Mouse (Mus musculus) spleen, embryonic (tissue): ENCODE results near the gene Plpp4.

ENCODE experiments used
- CTCF ChIA-PET: fragments of 350-600 bp; sonication (Branson Sonifier 250); formaldehyde crosslinking; loops from one replicate; lab custom pipeline; 2022; lab: Charles Lee

The Plpp4 gene

DNA sequence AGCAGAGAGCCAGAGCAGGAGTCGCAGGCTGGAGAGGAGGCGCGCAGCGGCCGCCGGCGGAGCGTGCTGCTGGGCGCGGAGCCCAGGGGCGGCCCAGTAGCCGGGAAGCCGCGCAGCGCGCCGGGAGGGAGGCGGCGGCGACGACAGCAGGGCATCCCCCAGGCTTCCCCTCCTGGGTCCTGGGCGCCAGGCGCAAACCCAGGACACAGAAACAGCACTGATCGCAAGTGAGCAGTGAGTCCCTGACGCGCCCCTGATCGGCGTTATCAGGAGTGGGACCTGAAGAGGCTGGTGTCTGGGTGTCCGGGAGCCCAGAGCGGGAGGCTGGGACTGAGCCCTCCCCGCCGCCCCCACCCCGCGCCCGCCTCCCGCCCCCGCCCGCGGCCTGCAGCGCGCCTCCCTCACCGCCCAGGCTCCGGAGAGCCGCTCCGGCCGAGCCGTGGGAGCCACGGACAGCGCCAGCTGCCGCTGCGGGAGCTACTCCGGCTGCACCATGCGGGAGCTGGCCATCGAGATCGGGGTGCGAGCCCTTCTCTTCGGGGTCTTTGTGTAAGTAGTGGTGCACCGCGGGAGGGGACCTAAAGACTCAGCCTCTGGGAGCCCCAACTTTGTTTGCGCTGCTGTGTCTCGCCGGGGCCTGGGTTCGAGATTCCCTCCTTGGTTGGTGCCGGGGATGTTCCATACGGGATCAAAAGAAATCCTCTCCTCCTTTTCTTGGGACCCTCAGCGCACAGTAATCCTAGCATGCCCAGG, at the start of gene Plpp4:
TSS of gene Plpp4 (plus strand) at position 411 of the 753 bp plus-strand sequence.
- CTCF ChIA-PET = no interaction called here

DNA sequence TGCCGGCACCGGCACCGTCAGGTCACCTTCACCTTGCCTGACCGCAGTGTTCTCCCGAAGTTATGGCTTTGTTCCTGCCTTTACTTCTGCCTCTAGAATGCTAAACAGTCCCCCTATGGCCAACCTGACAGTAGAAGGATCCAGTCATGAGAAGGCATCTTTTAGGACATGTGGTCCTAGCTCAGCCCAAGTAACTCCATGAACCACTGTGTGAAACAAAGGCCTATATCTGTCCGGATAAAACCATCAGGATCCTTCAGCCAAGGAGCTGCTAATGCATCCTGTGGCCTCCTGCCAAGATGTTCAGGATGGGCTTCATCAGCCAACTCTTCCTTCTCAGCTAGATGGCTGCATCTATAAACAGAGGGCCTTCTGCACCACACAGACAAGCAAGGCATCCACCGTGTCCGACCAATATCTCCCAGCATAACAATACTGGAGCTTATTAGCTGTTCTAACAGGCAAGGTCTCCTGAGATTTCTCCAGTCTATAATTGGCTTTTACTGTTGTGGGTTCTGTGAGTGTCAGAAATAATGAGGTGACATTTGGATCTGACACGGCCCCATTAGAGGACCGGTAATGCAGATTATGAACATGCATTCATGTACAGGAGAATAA, 40.8 kb upstream of the Plpp4 start:
- CTCF ChIA-PET = no interaction called here

DNA sequence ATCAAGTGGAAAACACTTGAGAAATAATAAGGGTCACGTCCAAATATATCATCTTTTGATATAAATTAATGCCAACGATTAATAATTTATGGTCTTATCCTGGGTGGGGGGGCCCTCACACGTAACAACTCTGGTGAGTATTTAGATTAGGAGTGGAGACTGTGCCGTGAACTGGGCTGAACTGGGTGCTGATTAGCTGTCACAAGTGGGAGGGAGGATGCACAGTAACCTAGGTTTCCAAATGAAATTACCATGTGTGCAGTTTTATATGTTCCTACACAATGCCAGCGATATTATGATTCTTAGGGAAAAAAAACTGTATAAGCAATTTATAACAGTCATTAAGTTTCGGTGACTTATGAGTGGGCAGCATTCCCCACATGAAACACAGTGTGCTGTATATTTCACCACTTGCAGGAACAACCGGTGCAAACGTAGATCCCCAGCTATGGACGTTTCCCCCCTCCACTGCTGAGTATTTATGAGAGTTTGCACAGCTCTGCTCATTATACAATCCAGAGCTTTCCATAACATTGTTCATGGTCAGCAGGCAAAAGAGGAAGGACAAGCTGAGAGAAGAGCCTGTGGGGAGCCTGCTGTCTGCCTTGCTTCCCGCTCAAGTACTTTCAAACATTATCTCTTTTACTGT, 40.2 kb upstream of the Plpp4 start:
- CTCF ChIA-PET = no interaction called here

DNA sequence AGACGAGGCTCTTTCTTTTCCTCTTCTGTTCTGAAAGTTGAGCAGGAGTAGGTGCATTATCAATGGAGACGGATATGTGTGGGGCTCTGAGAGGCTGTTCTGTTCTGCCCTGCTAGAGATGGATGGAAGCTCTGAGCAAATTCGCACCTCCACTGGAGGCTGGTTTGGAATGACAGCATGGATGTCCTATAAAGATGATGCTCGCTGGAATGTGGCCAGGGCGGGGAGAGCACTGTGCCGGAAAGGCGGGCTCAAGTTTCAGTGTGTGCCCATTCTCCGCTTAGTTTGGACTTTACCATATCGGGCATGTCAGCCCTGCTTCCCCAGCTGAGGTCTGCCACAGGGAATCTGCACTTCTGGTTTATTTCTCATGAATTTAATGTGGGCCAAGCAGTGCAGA, 35.9 kb upstream of the Plpp4 start:
- CTCF ChIA-PET = no interaction called here

DNA sequence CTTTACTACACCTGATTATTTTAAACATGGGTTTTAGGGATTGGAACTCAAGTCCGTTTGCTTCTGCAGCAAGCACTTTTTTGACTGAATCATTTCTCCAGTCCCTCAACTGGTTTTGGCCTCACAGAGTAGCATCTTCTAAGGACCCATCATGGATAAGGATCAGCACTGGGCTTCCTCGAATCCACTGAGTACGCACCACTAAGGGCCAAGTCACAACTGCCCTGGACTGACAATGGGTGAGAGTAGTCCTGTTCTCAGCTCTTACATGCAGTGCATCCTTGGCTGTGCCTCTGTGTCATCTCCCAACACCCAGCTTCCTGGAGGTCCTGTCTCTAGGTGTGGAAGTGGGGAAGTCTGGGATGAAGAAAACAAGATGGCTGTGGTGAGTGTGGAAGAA, 35.2 kb upstream of the Plpp4 start:
- CTCF ChIA-PET = no interaction called here

DNA sequence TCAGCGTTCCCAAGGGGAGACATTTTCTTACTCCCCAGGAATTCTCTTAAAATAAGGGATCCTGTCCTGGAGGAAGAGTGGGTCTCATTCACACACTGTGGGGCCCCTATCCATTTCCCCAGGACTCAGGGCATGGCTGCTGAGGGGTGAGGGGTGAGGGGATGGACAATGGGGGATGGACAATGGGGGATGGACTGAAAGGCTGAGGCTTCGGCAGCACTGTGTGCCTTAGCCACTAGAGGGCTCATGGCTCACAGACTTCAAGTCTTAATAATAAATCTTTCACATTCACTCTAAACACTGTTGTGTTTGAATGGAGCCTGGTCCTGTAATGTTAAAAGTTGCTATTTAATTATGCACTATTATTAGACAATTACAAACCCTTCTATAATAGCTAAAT, 21.4 kb upstream of the Plpp4 start:
- CTCF ChIA-PET = no interaction called here

DNA sequence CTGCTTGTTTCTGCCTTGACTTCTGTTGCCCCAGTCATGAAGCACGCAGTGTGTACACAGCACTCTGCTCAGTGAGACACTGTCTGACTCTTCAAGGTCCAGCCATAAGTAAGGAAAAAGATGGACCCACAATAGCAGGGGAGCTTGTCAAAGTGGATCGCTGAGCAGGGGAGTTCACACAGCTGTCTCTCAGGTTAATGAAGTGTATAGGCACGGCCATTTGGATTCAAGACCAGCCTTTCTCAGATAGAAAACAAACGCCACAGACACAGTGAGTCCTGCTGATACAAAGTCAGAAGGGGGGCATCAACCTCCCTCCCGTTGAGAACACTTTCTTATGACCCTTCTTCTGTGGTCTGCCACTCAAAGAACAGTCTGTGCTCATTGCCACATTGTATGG, 20.8 kb upstream of the Plpp4 start:
- CTCF ChIA-PET = no interaction called here

DNA sequence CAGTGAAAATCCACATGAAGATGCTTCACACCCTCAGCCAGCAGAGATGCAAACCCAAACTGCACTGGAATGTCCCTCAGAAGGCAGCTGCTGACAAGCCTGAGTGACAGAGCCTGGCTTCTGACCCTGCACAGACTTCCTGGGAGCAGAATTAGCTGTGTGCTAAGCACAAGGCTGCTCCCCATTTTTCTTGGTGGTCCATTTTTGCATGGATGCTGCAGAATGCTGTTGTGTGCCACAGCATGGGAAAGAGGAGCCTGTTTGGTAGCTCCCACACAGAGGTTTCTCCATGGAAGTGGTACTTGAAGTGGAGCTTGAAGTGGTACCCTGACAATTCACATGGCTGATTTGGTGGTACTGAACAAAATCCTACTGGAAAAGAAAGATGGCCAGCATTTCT, 5.8 kb upstream of the Plpp4 start:
- CTCF ChIA-PET = no interaction called here

DNA sequence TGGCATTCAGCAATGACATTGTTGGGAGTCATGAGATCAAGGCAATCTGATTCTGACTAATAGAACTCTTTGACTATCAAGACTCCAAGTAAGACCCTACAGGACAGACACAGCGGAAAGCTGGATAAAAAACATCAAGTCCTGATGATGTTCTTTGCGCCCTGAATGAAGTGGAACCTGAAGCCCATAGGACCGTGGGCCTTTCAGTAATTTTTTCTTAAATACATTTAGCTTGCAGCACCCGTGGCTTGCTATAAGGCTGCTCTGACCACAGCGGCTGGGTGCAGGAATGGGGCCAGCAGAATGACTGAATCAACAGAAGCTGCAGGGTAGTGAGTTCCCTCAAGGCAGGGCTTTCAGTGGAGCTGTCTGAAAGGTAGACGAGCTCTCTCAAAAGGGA, 3.4 kb upstream of the Plpp4 start:
- CTCF ChIA-PET = no interaction called here

DNA sequence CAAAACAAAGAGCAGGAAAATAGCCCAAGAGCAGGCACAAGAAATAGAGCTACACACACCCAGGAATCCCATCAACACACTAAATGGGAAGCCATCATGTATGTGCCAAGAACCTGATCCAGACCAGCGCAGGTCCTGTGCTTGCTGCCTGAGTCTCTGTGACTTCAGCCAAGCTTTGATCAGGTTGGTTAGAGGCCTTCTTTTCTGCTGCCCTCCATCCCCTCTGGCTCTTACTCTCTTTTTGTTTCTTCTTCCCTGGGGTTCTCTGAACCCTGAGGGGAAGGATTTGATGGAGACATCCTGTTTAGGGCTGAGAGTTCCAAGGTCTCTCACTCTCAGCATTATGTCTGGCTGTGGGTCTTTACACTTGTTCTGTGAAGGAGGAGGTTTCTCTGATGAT, 2.7 kb upstream of the Plpp4 start:
- CTCF ChIA-PET = no interaction called here

DNA sequence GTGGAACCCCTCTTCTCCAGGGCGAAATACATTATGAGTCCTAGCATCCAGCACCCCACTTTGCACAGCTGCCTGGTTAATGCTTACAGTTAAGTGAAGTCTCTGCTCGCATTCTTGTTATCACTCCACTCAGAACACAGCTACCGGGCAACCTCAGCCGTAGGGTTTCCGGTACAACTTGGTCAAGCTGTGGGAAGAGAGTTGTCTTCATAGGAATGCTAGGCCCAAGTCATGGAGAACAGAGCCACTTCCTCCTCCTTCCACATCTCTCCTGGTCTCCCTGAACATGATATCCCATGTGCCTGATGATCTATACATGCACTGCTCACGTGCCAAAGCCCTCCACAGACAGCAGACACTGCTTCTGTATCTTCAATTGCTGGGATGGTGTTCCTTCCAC, 1.4 kb upstream of the Plpp4 start:
- CTCF ChIA-PET = no interaction called here

DNA sequence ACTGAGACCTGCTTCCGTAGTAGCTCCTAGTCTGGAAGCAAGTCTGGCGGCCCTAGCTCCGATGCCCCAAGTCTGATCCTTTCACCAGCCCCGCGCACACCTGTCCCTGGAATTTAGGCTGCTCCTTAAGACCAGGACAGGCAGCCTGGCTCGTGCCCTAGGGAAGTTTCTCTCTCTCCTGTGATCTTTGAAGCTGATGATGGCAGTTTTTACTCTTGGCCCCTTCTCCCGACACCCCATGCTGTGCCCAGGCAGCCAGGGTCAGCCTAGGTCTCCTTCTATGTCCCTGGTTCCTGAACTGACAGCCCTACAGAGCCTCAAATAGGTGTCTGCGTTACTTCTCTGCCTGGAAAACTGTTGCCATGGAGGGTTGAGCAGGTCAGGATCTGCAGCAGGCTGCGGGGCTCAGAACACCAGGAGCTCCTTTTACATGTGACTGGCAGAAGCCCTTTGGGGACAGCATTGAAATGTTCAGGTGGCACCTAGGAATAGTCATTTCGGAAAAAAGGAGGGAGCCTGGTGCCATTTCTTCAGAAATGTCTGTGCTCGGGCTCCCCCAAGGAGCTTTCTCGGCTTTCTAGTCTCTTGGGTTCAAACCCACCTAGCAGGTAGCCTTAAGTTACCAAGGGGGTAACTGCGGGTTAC, 665 bp downstream of the Plpp4 start:
- CTCF ChIA-PET = no interaction called here

DNA sequence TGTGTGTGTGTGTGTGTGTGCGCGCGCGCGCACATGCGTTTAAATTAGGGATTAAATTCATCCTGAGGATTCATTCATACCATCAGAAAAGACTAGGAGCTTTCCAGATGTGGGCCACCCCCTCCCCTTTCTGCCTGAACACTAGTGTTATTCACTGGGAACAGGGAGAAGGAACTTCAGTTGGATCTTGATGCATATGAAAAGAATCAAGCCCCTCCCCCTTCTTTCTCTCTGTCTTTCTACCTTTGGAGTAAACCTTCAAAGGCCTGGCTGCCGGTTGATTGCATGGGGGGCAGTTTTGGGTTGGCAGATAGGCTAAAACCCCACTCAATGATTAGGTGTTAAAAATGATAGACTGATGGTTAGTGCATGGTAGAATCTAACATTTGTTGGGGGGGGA, 1.5 kb downstream of the Plpp4 start:
- CTCF ChIA-PET = no interaction called here

DNA sequence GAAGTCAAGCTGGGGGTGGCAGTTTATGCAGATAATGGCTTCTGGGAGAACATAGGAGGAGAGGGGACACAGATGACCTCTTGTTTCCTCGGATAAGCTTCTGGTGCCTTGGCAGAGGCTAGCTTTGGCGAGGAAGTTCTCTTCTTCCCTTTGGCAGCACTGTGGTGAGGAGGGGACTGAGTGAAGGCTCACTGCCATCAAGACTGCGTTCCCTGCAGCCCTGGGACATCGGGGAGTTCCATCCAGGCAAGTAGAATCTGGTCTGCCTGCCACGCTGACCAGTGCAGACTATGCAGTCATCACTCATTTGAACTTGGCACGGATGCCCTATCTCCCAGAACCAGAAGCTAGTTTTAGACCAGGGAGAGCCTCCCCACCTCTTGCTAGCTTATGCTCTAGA, 2.4 kb downstream of the Plpp4 start:
- CTCF ChIA-PET = no interaction called here

DNA sequence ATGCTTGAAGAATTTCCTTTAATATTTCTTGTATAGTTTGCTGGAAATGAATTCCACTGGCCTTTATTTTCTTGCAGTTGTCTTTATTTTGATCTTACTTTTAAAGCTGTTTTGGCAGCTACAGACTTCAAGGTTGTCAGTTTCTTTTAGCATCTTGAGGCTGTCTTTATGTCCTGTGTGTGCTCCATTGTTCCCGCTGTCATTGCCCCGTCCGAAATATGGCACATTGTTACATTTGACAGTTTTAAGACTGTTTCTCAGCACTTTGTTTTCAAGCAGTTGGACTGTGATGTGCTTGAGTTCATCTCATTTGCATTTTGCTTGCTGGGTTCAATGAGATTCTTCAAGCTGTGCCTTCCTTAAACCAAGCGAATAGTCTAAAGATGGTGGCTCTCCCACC, 17.0 kb downstream of the Plpp4 start:
- CTCF ChIA-PET = no interaction called here

DNA sequence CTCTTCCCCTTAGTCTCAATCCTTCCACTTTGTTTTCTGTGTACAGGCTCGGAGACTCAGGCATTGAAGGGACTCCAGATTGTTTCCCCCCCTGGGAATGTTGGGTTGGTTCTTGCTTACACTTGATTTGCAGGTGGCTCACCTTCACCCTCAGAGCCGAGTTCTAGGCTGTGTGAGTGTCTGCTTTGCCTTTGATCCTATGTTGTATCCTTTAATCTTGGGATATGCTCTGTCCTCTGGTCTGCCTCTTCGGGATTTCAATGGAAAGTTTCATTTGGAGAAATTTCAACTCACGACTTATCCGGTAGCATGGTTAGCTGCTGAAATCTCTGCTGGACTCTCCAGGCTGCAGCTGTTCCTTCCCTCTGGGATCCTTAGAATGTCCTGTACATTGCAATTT, 17.9 kb downstream of the Plpp4 start:
- CTCF ChIA-PET = no interaction called here

DNA sequence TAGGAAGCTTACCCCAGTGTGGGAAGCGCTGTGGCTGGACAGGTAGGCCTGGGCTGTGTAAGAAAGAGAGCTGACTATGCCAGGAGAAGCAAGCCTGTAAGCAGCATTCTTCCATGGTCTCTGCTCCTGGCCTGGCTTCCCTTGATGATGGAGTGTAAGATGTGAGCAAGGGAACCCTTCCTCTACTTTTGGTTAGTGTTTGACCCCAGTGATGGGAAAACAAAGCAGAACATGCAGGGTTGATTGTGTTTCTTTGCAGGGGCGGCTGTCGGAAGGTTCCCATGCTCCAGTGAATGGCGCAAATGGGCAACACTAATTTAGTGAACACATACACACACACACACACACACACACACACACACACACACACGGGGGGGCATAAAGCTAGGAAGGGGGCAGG, 20.9 kb downstream of the Plpp4 start:
- CTCF ChIA-PET = no interaction called here

DNA sequence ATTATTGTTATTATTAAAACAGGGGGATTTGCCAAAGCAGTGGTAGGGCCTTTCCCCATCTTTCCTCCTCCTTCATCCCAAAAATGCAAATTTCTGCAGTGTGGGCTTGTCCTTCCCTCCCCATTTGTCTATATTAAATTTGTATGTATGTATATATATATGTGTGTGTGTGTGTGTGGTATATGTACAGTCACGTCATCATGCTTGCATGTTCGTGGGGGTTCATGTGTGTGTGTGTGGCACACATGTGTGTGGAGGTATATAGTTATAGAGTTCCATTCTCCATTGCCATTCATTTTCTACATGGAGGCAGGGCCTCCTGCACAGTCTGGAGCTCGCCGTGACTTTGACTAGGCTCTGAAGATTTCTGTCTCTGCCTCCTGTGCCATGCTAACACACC, 22.0 kb downstream of the Plpp4 start:
- CTCF ChIA-PET = no interaction called here

DNA sequence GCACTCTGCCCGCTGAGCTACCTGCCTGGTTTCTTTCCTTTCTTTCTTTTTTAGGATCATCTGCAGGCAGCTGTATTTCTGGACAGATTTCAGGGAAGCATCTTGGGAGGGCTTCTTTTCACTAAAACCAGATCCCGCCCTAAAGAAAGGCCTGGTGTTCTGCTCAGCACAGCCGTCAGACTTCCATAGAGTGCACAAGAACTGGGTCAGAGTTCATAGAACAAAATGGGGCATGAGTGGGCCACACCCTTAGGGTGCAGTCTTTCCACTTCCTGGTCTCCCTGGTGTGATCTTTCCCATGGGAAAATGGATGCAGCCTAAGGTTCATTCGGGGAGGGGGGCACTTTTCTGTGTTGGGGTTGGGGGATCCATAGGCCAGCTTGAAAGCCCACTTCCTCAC, 22.4 kb downstream of the Plpp4 start:
- CTCF ChIA-PET = no interaction called here

DNA sequence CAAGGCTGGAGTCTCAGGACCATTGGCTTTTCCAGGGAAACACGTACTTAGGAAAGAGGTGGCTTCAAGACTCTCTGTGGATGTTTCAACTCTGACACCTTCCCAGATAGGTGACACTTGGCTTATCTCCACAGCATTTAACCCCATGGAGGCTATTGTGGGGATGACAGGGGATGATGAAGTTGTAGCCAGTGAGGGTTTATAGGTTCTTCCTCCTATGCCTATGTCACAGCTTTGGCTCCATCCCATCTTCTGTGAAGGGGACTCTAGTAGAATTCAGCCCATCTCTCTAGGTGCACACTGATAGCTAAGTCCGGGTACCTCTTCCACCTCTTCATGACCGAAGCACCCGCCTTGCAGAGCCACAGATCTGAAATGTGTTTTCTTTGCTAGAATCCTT, 25.1 kb downstream of the Plpp4 start:
- CTCF ChIA-PET = no interaction called here

DNA sequence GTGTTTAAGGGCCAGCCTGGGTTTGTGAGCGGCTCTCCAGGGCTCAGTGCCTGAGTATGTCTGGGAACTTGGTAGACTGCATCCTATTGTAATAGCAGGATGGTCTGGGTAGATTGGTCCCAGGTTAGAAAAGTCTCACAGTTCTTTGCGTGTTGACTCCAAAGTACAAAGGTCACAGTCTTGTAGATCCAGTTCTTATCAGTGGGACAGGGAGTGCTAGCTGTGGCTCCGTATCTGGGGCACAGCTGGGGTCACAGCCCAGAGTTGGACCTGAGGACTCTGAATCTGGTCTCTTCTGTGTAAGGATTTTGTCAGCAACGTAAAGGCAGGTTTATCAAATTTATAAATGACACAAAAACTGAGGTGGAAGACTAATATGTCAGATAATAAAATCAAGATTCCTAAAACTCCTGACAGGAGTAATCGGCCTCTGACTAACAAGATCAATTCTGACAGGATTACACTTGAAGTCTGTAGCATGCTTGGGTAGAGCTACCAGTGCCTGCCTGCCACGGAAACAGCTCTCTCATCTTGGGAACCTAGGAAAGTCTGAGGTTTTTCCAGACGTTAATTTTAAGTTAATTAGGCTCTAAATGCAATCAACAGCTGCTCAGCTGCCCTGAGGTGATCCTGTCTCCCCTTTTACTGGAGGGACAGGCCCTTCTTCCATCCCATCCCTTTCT, 28.5 kb downstream of the Plpp4 start:
- CTCF ChIA-PET = no interaction called here

DNA sequence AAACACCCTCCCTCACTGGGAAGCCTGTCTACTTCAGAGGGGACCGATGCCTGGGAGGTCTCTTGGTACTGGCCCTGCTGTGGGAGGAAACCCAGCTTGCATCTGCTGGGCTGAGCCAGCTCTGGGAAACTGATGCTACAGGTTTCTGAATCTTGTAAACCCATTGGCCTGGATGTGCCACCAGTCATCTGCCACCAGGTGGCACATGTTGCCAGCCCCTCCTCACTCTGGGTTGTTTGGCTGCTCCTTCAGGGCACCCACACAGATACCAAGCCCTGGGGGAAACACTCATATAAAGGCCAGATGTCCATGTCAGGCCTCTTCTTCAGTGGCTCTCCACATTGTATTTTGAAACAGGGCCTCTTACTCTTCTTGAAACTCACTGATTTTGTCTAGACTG, 36.4 kb downstream of the Plpp4 start:
- CTCF ChIA-PET = no interaction called here
